Mouse (Mus musculus) adrenal gland, postnatal 0 days (tissue): ENCODE data around the gene Cask. TPM values are rescaled to one million over a fixed set of nuclear protein-coding genes. Genes with fewer than 3 reads are reported as not detected.

Source experiments
- microRNA-seq: library from miRNA; unstranded; fragments of <30 nt; microRNA quantifications from one replicate; pipeline ENCODE4, GENCODE M21; 2016; ENCODE audit warnings: borderline replicate concordance; ENCODE audit not compliant: insufficient number of aligned reads
- polyA plus RNA-seq: library from polyadenylated mRNA; unstranded; fragments of >200 nt; fragmentation: Nextera tagmentation; extraction: Ambion mirVana; gene quantifications from 2 replicates; pipeline ENCODE4 v1.2.1, GENCODE M21; 2015

Gene Cask
- 14.0 and 14.6 TPM in 2 replicates for polyA plus RNA-seq

DNA sequence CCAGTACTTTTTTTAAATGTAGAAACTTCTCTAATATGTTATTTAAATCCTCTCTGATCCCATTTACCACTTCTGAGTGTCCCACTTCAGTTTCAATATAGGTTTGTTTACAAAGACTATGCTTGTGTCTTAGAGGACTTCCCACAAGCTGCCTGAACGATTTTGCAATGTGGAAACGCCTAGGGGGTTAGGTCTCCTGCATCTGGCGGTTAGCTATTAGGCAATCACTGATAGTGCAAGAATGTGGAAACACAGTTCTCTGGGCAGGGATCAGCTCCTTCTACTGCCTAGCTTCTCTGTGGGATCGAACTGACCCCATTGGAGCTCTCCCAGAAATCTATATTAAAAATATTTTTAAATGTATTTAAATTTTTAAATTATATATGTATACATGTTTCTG lies at the start of gene Cask:
Cask (minus strand) TSS at position 83 of the 400 bp plus-strand sequence.

DNA sequence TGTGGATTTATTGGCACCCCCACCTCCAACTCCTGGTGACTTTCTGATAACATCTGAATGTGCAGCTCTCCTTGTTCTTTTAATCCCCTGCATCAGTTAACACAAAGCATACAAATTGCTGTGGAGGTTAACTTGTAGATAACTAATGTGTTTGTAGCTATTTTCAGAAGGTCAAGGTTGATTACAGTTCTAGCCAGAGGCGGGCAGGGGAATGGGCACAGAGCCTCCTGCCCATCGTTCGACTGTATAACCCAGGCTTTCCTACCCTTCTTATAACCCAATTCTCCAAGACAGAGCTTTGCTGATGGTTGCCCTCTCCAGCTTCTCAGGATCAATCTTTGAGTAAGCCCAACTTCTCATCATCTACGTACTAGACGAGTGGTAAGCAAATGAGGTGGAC lies 190.1 kb downstream of the Cask start, which contains the start of gene Gpr82:
Gpr82 (plus strand) TSS at position 301 of the 400 bp plus-strand sequence.

DNA sequence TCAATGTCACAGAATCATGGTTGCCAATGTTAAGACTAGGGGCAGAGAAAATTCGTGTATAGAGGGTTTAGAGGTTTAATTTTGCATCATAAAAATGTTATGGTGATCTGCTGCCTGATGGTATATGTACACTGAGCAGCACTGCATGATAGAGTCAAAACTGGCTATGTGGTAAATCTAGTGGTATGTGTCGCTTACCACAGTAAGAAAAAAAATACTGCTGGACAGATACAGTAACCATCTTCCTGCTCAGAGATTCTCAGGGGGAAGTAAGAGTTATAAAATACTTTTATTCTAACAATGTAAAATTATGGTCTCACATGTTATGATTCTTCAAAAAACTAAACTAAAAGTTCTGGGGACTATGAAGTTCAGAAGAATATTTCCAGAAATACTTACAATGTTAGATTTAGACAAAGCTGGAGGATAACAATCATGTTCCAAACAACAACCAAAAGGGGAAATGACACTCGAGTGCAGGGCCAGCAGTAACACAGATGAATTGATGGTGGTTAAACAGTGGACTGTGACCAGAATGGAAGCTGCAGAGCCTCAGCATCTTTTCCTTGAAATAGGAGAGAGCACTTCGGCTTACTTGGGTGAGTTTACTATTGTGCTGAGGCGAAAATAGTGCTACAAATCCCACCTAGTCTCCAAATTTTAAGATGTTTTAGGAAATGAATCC lies 219.4 kb downstream of the Cask start, which contains the start of gene Gpr34:
Gpr34 (plus strand) TSS at position 491 of the 685 bp plus-strand sequence.

Small RNA genes lying within 50 kb of the gene (microRNA-seq; reads per million reads assigned to microRNA genes)
- gene Gm25246 = not detected

Other genes starting within 250 kb of the Cask start
- gene Gpr34, start 219.3 kb downstream of the Cask start, polyA plus RNA-seq = 3.9 and 5.5 TPM in 2 replicates
- 0.32 TPM in 1 of 2 replicates, not detected in the other for gene Gpr82, start 190.0 kb downstream of the Cask start, polyA plus RNA-seq